Mouse (Mus musculus) mesoderm, embryonic 11.5 days (tissue): ENCODE data around the gene Fbxl20.

Experiments used
- DNase-seq: peaks from one replicate; pipeline ENCODE4 v3.0.0-alpha.2; 2012; ENCODE audit warnings: low read depth, low spot score

Fbxl20 gene

DNA sequence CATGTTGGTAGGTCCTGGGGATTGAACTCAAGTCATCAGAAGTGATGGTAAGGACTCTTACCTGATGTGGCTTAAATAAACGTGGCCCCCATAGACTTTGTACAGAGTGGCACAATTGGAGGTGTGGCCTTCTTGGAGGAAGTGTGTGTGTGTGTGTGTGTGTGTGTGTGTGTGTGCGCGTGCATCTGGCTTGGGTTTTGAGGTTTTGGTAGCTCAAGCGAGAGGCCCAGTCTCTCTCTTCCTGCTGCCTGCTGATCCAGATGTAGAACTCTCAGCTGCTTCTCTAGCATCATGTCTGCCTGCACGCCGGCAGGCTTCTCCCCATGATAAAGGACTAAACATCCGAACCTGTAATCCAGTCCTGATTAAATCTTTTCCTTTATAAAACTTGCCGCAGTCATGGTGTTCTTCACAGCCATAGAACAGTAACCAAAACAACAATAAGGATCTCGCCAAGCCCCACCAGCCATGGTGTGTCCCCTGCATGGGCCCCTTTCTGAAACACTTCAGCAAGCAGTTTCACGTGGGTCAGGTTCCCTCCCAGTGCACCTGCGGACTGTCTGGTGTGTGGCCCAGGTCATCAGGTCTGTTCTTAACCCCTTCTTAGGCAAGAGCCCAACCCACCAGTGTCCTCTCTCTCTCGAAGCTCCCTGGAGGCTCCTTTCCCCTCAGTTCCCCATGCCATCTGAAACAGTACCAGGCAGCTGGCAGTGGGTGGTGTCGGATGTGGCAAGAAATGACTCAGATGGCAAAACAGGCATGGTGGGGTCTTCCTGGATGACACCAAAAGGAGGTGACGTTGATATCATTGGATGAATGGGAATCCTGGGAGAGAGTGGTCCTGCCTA lies 100.3 kb downstream of the Fbxl20 start:
- DNase-seq: no peak

DNA sequence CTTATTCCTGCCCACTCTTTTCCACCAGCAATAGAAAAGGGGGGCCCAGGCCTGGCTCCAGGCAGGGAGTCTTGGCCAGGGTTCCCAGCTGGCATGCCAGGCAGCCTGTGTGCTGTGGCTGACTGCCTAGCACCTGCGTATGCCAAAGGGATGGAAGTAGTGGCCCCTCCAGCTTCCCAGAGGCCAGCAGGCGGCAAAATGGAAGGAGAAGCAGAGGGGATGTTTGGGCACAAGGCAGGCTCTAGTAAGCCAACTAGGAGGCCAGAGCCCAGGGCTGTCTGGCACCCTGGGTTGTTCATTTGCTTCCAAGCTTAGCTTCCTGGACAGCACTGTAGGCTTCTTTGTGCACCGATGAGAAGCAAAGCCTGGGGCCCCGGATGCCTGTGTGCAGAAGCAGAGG lies 102.5 kb downstream of the Fbxl20 start:
- DNase-seq: no peak

DNA sequence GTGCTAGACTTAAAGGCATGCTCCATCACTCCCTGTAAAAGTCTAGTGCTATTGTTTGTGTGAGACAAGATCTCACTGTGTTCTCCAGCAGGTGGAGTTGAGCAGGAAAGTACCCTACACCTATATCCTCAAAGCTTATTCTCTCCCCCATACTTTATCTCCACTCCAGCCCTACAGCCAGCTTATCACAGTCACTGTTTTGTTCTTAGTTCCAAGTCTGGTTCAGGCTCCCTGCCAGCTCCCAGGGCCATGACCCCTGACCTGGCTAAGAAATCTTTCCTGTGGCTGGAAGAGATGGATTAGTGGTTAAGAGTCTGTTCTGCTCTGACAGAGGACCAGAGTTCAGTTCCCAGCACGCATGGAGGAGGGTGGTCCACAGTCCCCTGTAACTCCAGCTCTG lies 103.7 kb downstream of the Fbxl20 start:
- DNase-seq: no peak

DNA sequence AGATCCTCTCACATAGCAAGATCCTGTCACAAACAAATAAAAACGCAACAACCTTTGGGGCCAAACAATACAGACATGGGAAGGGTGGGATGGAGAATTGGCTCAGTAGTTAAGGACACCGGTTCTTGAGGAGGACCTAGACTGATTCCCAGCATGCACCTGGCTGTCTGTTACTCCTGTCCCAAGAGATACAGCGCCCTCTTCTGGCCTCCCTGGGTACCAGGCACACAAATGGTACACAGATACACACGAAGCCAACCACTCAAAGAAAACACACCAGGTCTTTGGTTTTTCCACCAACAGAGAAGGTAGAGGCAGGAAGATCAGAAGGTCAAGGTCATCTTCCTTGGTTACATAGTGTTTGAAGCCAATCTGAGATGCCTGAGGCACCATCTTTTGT lies 104.6 kb downstream of the Fbxl20 start:
- DNase-seq: no peak

DNA sequence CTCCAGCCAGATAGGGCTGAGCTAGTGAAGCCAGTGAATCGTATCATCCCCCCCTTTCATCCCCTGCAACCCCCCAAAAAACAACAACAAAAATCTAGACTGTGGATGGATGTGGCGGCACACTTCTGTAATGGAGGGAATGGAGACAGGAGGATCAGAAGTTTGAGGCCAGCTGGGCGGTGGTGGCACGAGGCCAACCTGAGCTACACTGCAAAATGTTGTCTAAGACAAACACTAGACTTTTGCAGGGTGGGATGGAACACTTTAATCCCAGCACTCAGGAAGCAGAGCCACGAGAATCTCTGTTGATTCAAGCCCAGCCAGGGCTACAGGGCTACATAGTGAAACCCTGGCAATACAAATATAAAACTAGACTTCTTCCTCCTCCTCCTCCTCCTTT lies 106.1 kb downstream of the Fbxl20 start:
- no peak for DNase-seq

DNA sequence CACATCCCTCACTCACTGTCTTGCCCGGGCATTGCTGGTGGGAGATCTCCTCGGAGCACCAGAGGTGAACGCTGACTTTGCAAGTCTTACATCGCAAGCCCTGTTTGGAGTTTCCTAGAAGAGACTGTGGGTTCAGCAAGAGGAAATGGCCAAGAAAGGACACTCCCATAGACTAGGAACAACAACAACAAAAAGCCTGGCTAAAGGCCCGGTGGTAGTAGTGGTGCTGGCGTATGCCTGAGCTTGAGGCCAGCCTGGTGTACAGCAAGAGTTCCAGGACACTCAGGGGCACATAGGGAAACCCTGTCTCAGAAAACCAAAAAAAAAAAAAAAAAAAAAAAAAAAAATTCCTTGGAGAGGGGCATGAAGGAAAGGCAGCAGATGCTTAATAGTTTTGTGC lies 107.5 kb downstream of the Fbxl20 start:
- DNase-seq: no peak

DNA sequence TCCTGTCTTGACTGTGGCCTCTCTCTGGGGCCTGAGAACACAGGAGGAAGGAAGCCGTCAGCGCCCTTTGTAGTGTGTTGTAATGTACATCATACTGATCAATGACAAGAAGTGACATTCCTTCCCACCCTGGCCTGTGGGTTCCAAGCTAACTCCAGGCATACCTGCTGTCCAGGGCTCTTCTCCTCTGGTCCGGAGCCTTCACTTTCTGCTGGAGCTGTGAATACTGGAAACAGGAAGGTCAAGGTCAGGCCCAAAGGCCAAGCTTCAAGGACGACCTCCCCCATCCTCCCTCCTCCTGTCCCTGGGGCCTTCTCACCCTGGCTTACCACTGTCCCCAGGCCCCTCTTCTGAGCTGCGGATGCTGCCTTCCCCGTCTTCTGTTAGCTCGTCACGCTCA lies 109.2 kb downstream of the Fbxl20 start:
- DNase-seq: no peak

DNA sequence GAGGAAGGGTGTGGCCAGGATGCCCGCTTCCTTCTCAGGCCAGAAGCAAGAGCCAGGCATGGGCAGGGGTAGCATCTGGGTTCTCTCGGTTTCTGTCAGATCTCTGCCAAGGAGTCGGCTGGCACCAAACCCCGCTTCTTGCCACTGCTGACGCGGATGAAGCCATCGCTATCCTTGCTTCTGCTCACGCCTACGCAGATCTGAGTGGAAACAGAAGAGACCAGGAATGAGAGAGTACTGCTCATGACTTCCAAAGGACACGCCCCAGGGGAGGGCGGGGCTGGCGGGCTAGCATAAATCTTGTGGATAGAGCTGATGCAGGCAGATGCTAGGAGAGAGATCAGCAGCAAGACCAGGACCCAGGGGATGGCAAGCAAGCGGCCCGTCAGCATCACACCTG lies 112.3 kb downstream of the Fbxl20 start:
- no peak for DNase-seq

DNA sequence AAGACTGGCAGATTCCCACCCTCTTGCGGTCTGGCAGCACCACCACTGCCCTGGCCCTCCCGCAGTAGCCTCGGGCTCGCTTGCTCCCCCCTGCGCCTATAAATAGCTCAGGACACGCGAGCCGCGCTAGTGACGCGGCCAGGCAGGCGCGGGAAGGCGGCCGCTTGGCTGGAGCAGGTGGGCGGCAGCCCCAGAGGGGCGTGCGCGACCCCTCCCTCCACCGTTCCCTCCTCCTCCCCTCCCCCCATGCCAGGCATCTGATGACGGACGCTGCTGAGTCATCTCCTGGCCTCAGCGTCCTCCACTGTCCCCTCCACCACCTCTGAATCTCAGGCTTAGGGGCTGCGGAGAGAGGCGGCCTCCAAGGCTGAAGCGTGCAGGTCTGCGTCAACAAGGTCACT lies 114.2 kb downstream of the Fbxl20 start:
- peak; percentile 79 for DNase-seq

DNA sequence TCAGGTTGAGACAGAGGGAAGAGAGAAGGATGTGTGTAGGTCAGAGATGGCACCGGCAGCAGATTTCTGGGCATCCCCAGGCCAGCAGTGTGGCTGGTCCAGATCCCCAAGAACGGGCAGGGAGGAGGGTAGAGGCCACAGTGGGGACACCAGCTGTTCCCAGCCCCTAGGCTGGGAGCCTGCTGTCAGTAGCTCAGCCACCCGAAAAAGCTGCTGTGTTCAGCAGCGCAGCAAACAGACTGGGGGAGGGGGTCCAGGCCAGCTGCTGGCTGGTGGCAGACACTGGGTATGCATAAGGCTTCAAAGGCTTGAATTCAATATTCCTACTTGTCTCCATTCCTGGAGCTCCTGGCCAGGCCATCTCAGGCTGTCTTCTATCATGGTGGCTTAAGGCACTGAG lies 115.4 kb downstream of the Fbxl20 start:
- peak; percentile 59 for DNase-seq

DNA sequence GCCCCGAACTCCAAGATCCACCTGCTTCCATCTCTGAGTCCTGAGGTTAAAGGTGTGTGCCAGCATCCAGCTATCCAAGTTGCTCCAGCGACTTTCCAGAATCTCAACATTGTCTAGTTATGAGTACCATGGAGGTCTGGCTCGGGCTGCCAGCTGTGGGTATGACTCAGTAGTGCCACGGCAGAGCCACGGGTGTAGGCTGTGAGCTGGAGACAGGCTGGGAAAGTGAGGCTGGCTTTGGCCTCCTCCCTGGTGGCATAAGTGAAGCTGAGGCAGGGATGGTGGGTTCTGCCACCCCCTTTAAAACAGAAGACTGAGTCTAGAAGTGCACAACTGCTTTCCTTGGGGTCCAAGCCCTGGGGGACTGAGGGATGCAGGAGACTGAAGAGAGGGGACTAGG lies 116.1 kb downstream of the Fbxl20 start:
- DNase-seq: no peak
